Mouse (Mus musculus): ENCODE data around the gene Sult2b1. TPM values are rescaled to one million over a fixed set of nuclear protein-coding genes. Genes with fewer than 3 reads are reported as not detected.

Gene Sult2b1
- polyA plus RNA-seq, 1 experiment from 2014 or later: 5.9 TPM

- no peak for ATAC-seq (ENCODE audit: insufficient read depth)
- WGBS: 56% methylated on average over 7 of the region's 7 CpGs
- DNase-seq: no peak
- Histone ChIP-seq H3K4me2 (no peak overlapping the region), H3K36me3 (ENCODE audit: insufficient read depth) (no peaks in the 10 kb centered on the region), H3K9ac (no peak overlapping the region), H3K27me3 (ENCODE audit: insufficient read depth, low read length) (peaks cover 4% of the 10 kb centered on the region; the same call in 1 of the 2 replicates), H3K27ac (ENCODE audit: low read depth) (no peak overlapping the region), H3K9me3 (ENCODE audit: low read depth, low read length) (no peaks in the 10 kb centered on the region; the same call in 1 of the 2 replicates), H3K4me3 (ENCODE audit: low read depth, low read length) (no peak overlapping the region), H3K4me1 (ENCODE audit: insufficient read depth) (0 out of 2 replicates have a peak, but pooled peaks cover 5% of the 10 kb centered on the region)
- TF ChIP-seq CTCF (IDR thresholded peaks at IDR 0.05; ENCODE audit: low read depth): no peak
Observed at GRCm38 (mm10) chr7:45775237-45775636, 9.2 kb downstream of the Sult2b1 start.

GRCm38 (mm10) chr7:45771101-45771500 is 13.4 kb downstream of the Sult2b1 start:
- DNase-seq (no peak), ATAC-seq (ENCODE audit: insufficient read depth) (no peak)
- Histone ChIP-seq H3K4me3 (ENCODE audit: low read depth, low read length) (no peak overlapping the region), H3K4me2 (no peak overlapping the region), H3K9me3 (ENCODE audit: low read depth, low read length) (no peaks in the 10 kb centered on the region; the same call in 1 of the 2 replicates), H3K36me3 (ENCODE audit: insufficient read depth) (no peaks in the 10 kb centered on the region), H3K27ac (ENCODE audit: low read depth) (no peak overlapping the region; the same call in 1 of the 2 replicates), H3K27me3 (ENCODE audit: insufficient read depth, low read length) (no peaks in the 10 kb centered on the region), H3K4me1 (ENCODE audit: insufficient read depth) (no peaks in the 10 kb centered on the region), H3K9ac (no peak overlapping the region)
- TF ChIP-seq CTCF (IDR thresholded peaks at IDR 0.05; ENCODE audit: low read depth): no peak
- 67% methylated on average over 4 of the region's 4 CpGs for WGBS

- no peaks in the 10 kb centered on the region for H3K4me1 ChIP-seq (ENCODE audit: insufficient read depth)
- no peak overlapping the region for H3K9ac ChIP-seq
- no peaks in the 10 kb centered on the region for H3K27me3 ChIP-seq (ENCODE audit: insufficient read depth, low read length)
- H3K4me3 ChIP-seq (ENCODE audit: low read depth, low read length): no peak overlapping the region
- 54% methylated on average over 8 of the region's 8 CpGs for WGBS
- ATAC-seq (ENCODE audit: insufficient read depth): no peak
- H3K4me2 ChIP-seq: no peak overlapping the region
- DNase-seq: no peak
- no peaks in the 10 kb centered on the region; the same call in 1 of the 2 replicates for H3K9me3 ChIP-seq (ENCODE audit: low read depth, low read length)
- TF ChIP-seq CTCF (IDR thresholded peaks at IDR 0.05; ENCODE audit: low read depth): no peak
- H3K27ac ChIP-seq (ENCODE audit: low read depth): no peak overlapping the region; the same call in 1 of the 2 replicates
- no peaks in the 10 kb centered on the region for H3K36me3 ChIP-seq (ENCODE audit: insufficient read depth)
Observed at GRCm38 (mm10) chr7:45770427-45771082, 13.9 kb downstream of the Sult2b1 start.

- TF ChIP-seq CTCF (IDR thresholded peaks at IDR 0.05; ENCODE audit: low read depth): 0 out of 2 replicates have a peak, but pooled peaks have one; percentile 15
Observed at GRCm38 (mm10) chr7:45767500-45767899, 17.0 kb downstream of the Sult2b1 start.

GRCm38 (mm10) chr7:45766764-45767163 is 17.7 kb downstream of the Sult2b1 start:
- Histone ChIP-seq H3K36me3 (ENCODE audit: insufficient read depth) (no peaks in the 10 kb centered on the region), H3K4me3 (ENCODE audit: low read depth, low read length) (no peak overlapping the region), H3K4me1 (ENCODE audit: insufficient read depth) (no peaks in the 10 kb centered on the region), H3K4me2 (peak overlapping the region; percentile 8; the same call in 1 of the 2 replicates), H3K9ac (no peak overlapping the region), H3K27ac (ENCODE audit: low read depth) (peak overlapping the region; percentile 21; the same call in 1 of the 2 replicates), H3K27me3 (ENCODE audit: insufficient read depth, low read length) (no peaks in the 10 kb centered on the region), H3K9me3 (ENCODE audit: low read depth, low read length) (no peaks in the 10 kb centered on the region)
- WGBS: 31% methylated on average over 8 of the region's 8 CpGs
- ATAC-seq (ENCODE audit: insufficient read depth): peak; percentile 41; the same call in 1 of the 2 replicates
- peak; percentile 26 for DNase-seq
- no peak for TF ChIP-seq CTCF (IDR thresholded peaks at IDR 0.05; ENCODE audit: low read depth)

More at GRCm38 (mm10) chr7:45767500-45767899, 17.0 kb downstream of the Sult2b1 start:
- ATAC-seq (ENCODE audit: insufficient read depth) (no peak), DNase-seq (no peak)
- no peaks in the 10 kb centered on the region for H3K4me1 ChIP-seq (ENCODE audit: insufficient read depth)
- WGBS: 89% methylated on average over 6 of the region's 6 CpGs
- H3K27me3 ChIP-seq (ENCODE audit: insufficient read depth, low read length): no peaks in the 10 kb centered on the region
- H3K9me3 ChIP-seq (ENCODE audit: low read depth, low read length): no peaks in the 10 kb centered on the region
- H3K9ac ChIP-seq: no peak overlapping the region
- 0 out of 2 replicates have a peak overlapping the region, but pooled peaks have one; percentile 21 for H3K27ac ChIP-seq (ENCODE audit: low read depth)
- no peak overlapping the region for H3K4me2 ChIP-seq
- H3K4me3 ChIP-seq (ENCODE audit: low read depth, low read length): no peak overlapping the region
- no peaks in the 10 kb centered on the region for H3K36me3 ChIP-seq (ENCODE audit: insufficient read depth)

- Histone ChIP-seq H3K27me3 (ENCODE audit: insufficient read depth, low read length) (no peaks in the 10 kb centered on the region), H3K4me1 (ENCODE audit: insufficient read depth) (no peaks in the 10 kb centered on the region), H3K9ac (no peak overlapping the region), H3K4me2 (no peak overlapping the region), H3K4me3 (ENCODE audit: low read depth, low read length) (no peak overlapping the region), H3K36me3 (ENCODE audit: insufficient read depth) (no peaks in the 10 kb centered on the region), H3K9me3 (ENCODE audit: low read depth, low read length) (no peaks in the 10 kb centered on the region), H3K27ac (ENCODE audit: low read depth) (no peak overlapping the region)
- no peak for TF ChIP-seq CTCF (IDR thresholded peaks at IDR 0.05; ENCODE audit: low read depth)
- DNase-seq (no peak), ATAC-seq (ENCODE audit: insufficient read depth) (0 out of 2 replicates have a peak, but pooled peaks have one; percentile 17)
- 49% methylated on average over 8 of the region's 8 CpGs for whole genome bisulfite sequencing
Observed at GRCm38 (mm10) chr7:45765995-45766394, 18.5 kb downstream of the Sult2b1 start.

GRCm38 (mm10) chr7:45760151-45760550 is 24.3 kb downstream of the Sult2b1 start:
- no peak for TF ChIP-seq CTCF (IDR thresholded peaks at IDR 0.05; ENCODE audit: low read depth)
- peaks cover 18% of the 10 kb centered on the region for H3K27me3 ChIP-seq (ENCODE audit: insufficient read depth, low read length)

More at GRCm38 (mm10) chr7:45760151-45760550, 24.3 kb downstream of the Sult2b1 start:
- Histone ChIP-seq H3K4me1 (ENCODE audit: insufficient read depth) (no peaks in the 10 kb centered on the region), H3K4me3 (ENCODE audit: low read depth, low read length) (no peak overlapping the region), H3K4me2 (no peak overlapping the region), H3K27ac (ENCODE audit: low read depth) (no peak overlapping the region), H3K9me3 (ENCODE audit: low read depth, low read length) (no peaks in the 10 kb centered on the region), H3K9ac (no peak overlapping the region), H3K36me3 (ENCODE audit: insufficient read depth) (no peaks in the 10 kb centered on the region)
- ATAC-seq (ENCODE audit: insufficient read depth) (no peak), DNase-seq (no peak)
- WGBS: 61% methylated on average over 5 of the region's 5 CpGs
